Mouse (Mus musculus) stomach, embryonic 15.5 days (tissue): ENCODE measurements at regions not wholly inside any gene's neighbourhood (a gene's known extent, or its start where the extent isn't known, plus 50 kb on each side); places are given as distances from the start of the nearest gene placed in this dataset.

Experiments
- ATAC-seq: fragments of 200-750 bp; cut with Nextera tagmentation; 2 replicates; pipeline ENCODE4 v1.8.0; 2017; ENCODE audit warnings: low read depth, moderate number of reproducible peaks, moderate TSS enrichment; ENCODE audit not compliant: insufficient read depth, low FRiP score
- H3K27ac ChIP-seq: fragments of 300-500 bp; sonication (generic); 2 replicates; pipeline ENCODE4 v1.5.1; 2015; ENCODE audit warnings: mild to moderate bottlenecking, inconsistent platforms
- H3K27me3 ChIP-seq: fragments of 300-500 bp; sonication (generic); replicated peaks from 2 replicates; pipeline ENCODE4 v1.6.1; 2015; ENCODE audit warnings: inconsistent platforms
- H3K36me3 ChIP-seq: fragments of 300-500 bp; sonication (generic); 2 replicates; pipeline ENCODE4 v1.6.1; 2015; ENCODE audit warnings: inconsistent platforms
- H3K4me1 ChIP-seq: fragments of 300-500 bp; sonication (generic); 2 replicates; pipeline ENCODE4 v1.6.1; 2015; ENCODE audit warnings: inconsistent platforms
- H3K4me2 ChIP-seq: fragments of 300-500 bp; sonication (generic); 2 replicates; pipeline ENCODE4 v1.6.1; 2015; ENCODE audit warnings: mild to moderate bottlenecking, inconsistent platforms
- H3K4me3 ChIP-seq: fragments of 300-500 bp; sonication (generic); replicated peaks from 2 replicates; pipeline ENCODE4 v1.5.1; 2015; ENCODE audit warnings: inconsistent platforms
- H3K9ac ChIP-seq: fragments of 300-500 bp; sonication (generic); 2 replicates; pipeline ENCODE4 v1.6.1; 2015; ENCODE audit warnings: inconsistent platforms
- H3K9me3 ChIP-seq: fragments of 300-500 bp; sonication (generic); 2 replicates; pipeline ENCODE4 v1.6.1; 2016; ENCODE audit warnings: inconsistent platforms
- WGBS: fragments of 180-500 bp; shearing (Covaris S2); methylation state at CpG from one replicate; pipeline ENCODE4 v1.1.7; 2015; 5-methylcytosine and 5-hydroxymethylcytosine counted together

DNA sequence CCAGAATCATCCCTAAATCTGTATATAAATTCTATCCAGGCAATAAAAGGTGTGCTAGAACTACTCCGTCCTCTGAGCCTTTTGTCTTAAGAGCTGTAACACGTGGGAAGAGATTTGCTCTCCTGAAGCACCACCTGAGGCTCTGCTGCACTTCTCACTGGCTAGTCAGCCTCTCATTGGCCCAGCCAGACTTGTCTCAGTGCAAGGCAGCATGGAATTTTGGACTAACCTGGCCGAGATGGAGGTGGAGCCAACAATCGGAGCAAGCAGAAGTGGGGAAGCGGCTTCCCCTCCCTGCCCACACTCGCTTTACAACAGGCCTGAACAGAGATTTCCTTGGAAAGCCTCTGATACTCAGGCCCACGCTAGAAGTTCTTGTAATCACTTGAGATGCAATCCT is 332.1 kb upstream of the Gm9747 start:
- Histone ChIP-seq H3K27me3 (no peaks in the 10 kb centered on the region), H3K27ac (no peak overlapping the region), H3K9me3 (no peaks in the 10 kb centered on the region), H3K4me1 (no peaks in the 10 kb centered on the region), H3K36me3 (no peaks in the 10 kb centered on the region), H3K9ac (no peak overlapping the region), H3K4me3 (no peak overlapping the region), H3K4me2 (no peak overlapping the region)
- ATAC-seq: no peak
- 65% methylated on average over 7 of the region's 7 CpGs for WGBS

DNA sequence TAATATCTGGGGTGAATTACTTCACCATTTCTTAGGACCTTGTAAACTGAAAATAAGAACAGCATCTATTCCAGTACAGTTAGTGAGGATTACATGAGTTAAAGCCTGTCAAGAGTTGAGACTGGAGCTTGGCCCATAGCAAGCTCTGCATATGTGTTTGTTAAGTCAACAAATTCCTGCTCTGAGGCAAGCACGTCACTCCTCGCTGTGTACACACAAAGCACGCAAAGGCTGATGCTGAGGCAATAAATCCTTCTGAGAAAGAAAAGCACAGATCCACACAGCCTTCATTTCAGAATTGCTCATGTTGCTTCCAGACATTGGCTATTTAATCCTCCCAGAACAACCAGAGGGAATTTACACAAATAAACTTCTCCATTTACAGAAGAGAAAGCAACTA is 328.9 kb upstream of the Gm9747 start:
- H3K27ac ChIP-seq: no peak overlapping the region; the same call in 1 of the 2 replicates

DNA sequence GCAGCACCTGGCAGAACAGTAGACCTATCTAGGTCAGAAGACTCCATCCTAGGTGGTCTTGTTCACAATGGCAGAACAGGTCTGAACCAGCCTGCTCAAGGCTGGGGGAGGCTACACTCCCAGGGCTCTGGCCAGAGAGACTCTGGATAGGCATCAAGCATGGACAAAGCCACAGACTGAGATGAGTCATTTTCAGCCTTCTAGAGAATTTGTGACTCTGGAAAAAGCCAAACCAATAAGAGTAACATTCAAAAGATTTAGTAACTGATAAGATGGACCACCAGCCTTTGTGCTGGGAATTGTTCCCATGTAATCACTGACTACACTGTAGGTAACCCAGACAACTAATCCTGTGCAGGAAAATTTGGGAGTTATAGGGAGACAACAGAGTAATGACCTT is 320.3 kb upstream of the Gm9747 start:
- Histone ChIP-seq H3K36me3 (no peaks in the 10 kb centered on the region), H3K9ac (no peak overlapping the region), H3K4me2 (no peak overlapping the region), H3K4me3 (no peak overlapping the region), H3K4me1 (no peaks in the 10 kb centered on the region), H3K9me3 (no peaks in the 10 kb centered on the region), H3K27me3 (no peaks in the 10 kb centered on the region), H3K27ac (no peak overlapping the region)
- ATAC-seq: no peak

More for the DNA sequence above, 328.9 kb upstream of the Gm9747 start:
- Histone ChIP-seq H3K9me3 (no peaks in the 10 kb centered on the region), H3K4me2 (no peak overlapping the region), H3K27me3 (no peaks in the 10 kb centered on the region), H3K4me3 (no peak overlapping the region), H3K36me3 (no peaks in the 10 kb centered on the region), H3K9ac (no peak overlapping the region), H3K4me1 (no peaks in the 10 kb centered on the region)
- 0 out of 2 replicates have a peak, but pooled peaks have one; percentile 72 for ATAC-seq
- WGBS: 30% methylated on average over 3 of the region's 3 CpGs

DNA sequence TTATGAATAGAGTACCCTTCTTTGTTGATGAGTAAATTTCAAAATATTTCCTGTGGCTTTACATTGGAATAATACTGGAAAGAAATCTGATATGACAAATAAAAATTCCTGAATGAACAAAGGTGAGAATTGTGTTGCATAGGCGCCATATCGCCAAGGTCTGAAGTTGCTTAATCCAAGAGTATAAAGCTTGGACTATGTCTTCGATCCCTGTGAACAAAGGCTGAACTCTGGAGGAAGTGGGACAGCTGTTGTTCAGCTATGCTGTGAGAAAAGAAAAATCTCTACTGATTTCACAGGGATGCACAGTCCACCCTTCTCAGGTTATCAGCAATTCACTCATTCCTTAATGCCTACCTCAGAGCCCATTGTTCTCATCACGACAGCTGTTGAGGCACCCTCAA is 319.3 kb upstream of the Gm9747 start:
- Histone ChIP-seq H3K27me3 (no peaks in the 10 kb centered on the region), H3K36me3 (no peaks in the 10 kb centered on the region), H3K9ac (no peak overlapping the region), H3K27ac (no peak overlapping the region), H3K4me3 (no peak overlapping the region), H3K4me2 (no peak overlapping the region), H3K9me3 (no peaks in the 10 kb centered on the region), H3K4me1 (no peaks in the 10 kb centered on the region)
- no peak for ATAC-seq
- 71% methylated on average over 4 of the region's 4 CpGs for WGBS

DNA sequence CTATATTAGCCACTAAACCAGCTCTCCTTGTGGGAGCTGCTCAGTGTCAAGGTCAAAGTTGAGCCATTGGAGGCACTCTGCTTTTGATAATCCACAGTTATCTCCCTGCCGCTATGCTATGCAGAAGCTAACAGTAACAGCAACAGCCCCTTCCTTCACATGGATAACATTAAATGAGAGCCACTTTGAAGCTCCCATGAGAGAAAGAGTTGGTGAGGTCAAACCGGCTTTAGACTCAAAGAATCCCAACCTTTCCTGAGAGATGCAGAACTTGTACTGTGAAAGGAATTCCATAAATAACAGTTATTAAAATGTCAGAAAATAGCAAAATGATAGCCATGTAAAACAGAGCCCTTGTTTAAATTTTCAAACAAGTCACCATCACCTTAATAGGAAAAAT is 316.1 kb upstream of the Gm9747 start:
- Histone ChIP-seq H3K4me3 (no peak overlapping the region), H3K4me2 (no peak overlapping the region), H3K9me3 (no peaks in the 10 kb centered on the region), H3K9ac (no peak overlapping the region), H3K27me3 (no peaks in the 10 kb centered on the region), H3K27ac (no peak overlapping the region), H3K4me1 (no peaks in the 10 kb centered on the region), H3K36me3 (no peaks in the 10 kb centered on the region)
- ATAC-seq: no peak
- WGBS: 61% methylated on average over 2 of the region's 2 CpGs

DNA sequence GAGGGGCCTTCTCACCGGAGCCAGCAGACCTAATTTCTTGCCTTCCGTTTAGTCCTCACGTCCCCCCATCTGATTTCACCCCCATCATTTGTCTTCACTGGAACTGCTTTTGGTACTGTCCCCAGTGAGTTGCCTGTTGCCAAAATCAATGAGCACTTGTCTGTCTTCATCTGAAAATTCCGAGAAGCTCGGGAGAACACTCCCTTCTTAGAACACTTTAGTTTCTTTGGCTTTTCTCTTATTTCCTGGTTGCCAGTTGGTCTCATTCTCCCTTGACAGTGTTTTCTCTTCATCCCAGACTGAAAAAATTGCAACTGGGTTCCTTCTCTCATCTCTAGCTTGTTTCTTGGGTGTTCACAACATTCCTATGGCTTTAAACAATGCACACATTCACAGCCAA is 305.2 kb upstream of the Gm9747 start:
- H3K36me3 ChIP-seq: no peaks in the 10 kb centered on the region
- H3K27me3 ChIP-seq: no peaks in the 10 kb centered on the region
- no peaks in the 10 kb centered on the region for H3K4me1 ChIP-seq
- H3K4me3 ChIP-seq: no peak overlapping the region
- ATAC-seq: no peak
- WGBS: 76% methylated on average over 5 of the region's 5 CpGs
- H3K9ac ChIP-seq: no peak overlapping the region
- H3K27ac ChIP-seq: no peak overlapping the region
- no peak overlapping the region for H3K4me2 ChIP-seq
- H3K9me3 ChIP-seq: no peaks in the 10 kb centered on the region

DNA sequence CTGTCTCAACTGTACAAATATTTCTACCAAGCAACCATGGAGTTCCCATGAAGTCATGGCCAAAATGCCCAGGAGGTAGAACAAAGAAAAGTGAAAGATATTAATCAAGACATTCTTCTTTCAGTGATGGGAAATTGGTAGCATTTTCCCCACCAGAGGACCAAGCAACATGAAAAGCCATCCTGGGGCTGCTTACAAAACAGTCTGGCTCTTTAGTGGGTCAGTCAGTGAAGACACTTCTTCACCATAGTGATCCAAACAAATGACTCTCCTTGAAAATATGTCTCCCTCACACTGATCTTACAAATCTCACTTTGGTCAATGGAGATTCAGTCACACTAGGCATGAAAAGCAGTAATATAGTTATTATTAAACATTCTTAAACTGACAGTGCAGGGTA is 299.8 kb upstream of the Gm9747 start:
- H3K27me3 ChIP-seq: no peaks in the 10 kb centered on the region
- H3K4me2 ChIP-seq: no peak overlapping the region
- ATAC-seq: no peak
- no peaks in the 10 kb centered on the region for H3K36me3 ChIP-seq
- no peak overlapping the region for H3K27ac ChIP-seq
- no peak overlapping the region for H3K4me3 ChIP-seq
- no peaks in the 10 kb centered on the region for H3K9me3 ChIP-seq
- H3K4me1 ChIP-seq: no peaks in the 10 kb centered on the region
- no peak overlapping the region for H3K9ac ChIP-seq

DNA sequence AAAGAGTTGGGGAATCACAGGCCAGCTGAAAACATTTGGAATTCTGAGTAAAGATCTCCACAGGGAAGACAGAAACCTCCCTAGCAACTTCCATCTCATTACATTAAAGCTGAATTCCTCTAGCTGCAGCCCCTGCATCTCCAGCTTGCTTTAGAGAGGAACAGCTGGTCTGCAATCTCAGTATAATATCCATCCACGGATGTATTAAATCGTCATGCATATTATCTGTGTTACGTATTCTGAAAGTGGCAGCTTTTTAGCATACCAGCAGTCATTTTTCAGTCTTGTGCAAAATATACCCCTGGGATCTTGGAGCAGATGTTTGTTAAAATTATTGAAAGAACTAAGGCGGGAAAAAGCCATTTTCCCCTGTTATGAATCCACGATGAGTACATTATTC is 287.7 kb upstream of the Gm9747 start:
- no peak for ATAC-seq
- no peaks in the 10 kb centered on the region for H3K9me3 ChIP-seq
- no peaks in the 10 kb centered on the region for H3K36me3 ChIP-seq
- H3K4me3 ChIP-seq: no peak overlapping the region
- no peak overlapping the region for H3K9ac ChIP-seq
- no peaks in the 10 kb centered on the region for H3K4me1 ChIP-seq
- H3K27ac ChIP-seq: no peak overlapping the region
- no peaks in the 10 kb centered on the region for H3K27me3 ChIP-seq
- H3K4me2 ChIP-seq: no peak overlapping the region
- WGBS: 53% methylated on average over 5 of the region's 5 CpGs

DNA sequence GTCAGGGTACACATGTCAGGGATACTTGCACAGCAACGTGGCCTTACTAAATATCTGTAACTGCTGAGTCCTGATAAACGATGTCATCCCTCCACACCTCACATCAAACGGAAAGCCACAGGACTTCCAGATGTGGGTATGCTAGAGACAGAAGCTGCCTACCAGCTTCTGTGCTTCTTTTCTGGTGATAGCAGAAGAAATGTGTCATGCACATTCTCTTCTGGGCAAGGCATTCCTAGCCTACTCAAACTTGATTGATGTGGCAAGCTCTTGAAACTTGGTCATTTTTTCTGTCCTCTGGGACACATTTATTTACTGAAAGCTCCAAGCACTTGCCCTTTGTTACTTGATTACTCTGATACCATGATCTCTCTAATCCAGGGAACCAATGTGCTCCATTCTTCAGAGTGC is 282.8 kb upstream of the Gm9747 start:
- no peaks in the 10 kb centered on the region for H3K9me3 ChIP-seq
- no peaks in the 10 kb centered on the region for H3K4me1 ChIP-seq
- ATAC-seq: no peak
- H3K27me3 ChIP-seq: no peaks in the 10 kb centered on the region
- H3K27ac ChIP-seq: no peak overlapping the region
- WGBS: 41% methylated on average over 3 of the region's 3 CpGs
- no peaks in the 10 kb centered on the region for H3K36me3 ChIP-seq
- H3K4me2 ChIP-seq: no peak overlapping the region
- no peak overlapping the region for H3K9ac ChIP-seq
- no peak overlapping the region for H3K4me3 ChIP-seq

DNA sequence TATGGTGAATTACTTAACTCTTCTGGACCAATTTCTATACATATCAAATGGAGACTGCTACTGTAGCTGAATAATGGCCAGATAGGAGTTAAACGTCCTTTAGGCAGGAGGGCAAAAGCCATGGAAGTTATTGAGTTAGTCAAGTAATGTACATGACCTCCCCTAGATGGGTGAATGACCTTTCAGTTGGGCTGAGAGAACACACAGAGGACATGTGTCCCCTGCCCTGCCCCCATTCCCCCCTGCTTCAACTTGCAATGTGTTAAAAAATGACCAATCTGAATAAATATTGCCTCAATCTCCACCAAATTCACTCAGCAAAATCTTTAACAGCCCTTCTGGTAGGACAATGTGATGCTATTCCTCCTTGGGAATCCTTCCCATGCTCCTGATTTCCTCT is 282.1 kb upstream of the Gm9747 start:
- no peak overlapping the region for H3K4me3 ChIP-seq
- 56% methylated on average over 1 of the region's 1 CpGs for WGBS
- no peak for ATAC-seq
- no peak overlapping the region for H3K27ac ChIP-seq
- H3K36me3 ChIP-seq: no peaks in the 10 kb centered on the region
- H3K27me3 ChIP-seq: no peaks in the 10 kb centered on the region
- no peak overlapping the region for H3K4me2 ChIP-seq
- no peak overlapping the region for H3K9ac ChIP-seq
- H3K9me3 ChIP-seq: no peaks in the 10 kb centered on the region
- H3K4me1 ChIP-seq: no peaks in the 10 kb centered on the region

DNA sequence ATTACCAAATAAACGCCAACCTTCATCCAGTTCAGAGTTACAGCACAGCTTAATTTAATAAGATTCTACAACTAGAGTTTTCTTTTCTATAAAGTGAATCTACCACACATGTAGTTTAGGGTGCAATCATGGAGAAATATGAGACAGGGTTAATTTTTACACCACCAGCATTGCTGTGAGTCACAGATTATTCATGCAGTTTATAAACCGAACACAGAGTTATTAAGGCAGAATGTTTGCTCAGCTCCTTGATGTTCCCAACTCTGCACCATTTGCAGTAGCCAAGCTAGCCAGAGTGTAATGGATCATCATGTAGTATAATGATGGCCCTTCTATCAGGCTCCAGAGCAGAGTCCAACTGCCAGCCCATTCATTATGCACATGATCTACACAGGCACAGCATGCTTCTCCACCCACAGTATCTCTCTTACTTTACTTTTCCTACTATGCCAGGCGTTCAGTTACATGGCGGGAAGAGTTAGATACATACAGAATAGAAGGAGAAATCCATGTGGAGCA is 281.4 kb upstream of the Gm9747 start:
- no peak for ATAC-seq
- Histone ChIP-seq H3K27ac (no peak overlapping the region), H3K27me3 (no peaks in the 10 kb centered on the region), H3K9ac (no peak overlapping the region), H3K9me3 (no peaks in the 10 kb centered on the region), H3K4me2 (no peak overlapping the region), H3K4me1 (no peaks in the 10 kb centered on the region), H3K4me3 (no peak overlapping the region), H3K36me3 (no peaks in the 10 kb centered on the region)
- WGBS: 79% methylated on average over 4 of the region's 4 CpGs

DNA sequence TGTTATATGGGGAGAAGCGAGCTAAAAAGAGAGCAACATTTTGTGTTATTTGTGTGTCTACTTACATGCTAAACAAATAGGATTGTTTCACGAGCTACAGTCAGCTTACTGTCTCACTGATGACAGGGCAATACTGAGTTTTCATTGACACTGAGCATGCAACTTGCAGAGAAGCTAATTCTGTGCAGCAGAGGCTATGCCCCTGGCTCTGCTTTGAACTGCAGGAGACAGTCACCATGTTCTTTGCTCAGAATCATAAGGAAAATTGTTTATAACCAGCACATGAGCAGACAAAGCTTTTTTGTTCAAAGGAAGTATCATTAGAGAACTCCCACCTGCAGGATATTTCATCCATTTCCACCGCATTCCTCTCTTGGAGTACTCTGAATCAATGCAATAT is 280.8 kb upstream of the Gm9747 start:
- no peaks in the 10 kb centered on the region for H3K4me1 ChIP-seq
- H3K4me3 ChIP-seq: no peak overlapping the region
- 55% methylated on average over 3 of the region's 3 CpGs for WGBS
- no peak overlapping the region for H3K4me2 ChIP-seq
- H3K27me3 ChIP-seq: no peaks in the 10 kb centered on the region
- no peaks in the 10 kb centered on the region for H3K36me3 ChIP-seq
- no peak overlapping the region for H3K9ac ChIP-seq
- no peak for ATAC-seq
- H3K9me3 ChIP-seq: no peaks in the 10 kb centered on the region
- H3K27ac ChIP-seq: no peak overlapping the region

DNA sequence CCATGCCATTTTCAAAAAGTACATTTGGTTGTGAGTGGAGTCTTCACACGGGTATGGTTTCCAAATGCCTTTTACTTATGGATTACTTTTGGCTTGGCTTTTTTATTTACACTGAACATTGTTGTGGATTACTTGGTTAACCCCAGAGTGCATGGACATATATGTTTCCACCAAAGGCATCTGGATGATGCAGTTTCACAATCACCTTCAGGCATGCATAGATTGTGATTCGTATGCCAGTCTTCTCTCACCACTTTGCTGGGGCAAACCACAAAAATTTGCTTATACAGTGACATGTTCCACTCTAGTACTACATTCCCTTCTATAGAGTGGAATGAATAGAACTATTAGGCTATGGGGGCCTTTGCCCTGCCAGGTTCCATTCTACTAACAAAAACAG is 278.4 kb upstream of the Gm9747 start:
- H3K9me3 ChIP-seq: no peaks in the 10 kb centered on the region
- no peaks in the 10 kb centered on the region for H3K27me3 ChIP-seq
- no peak overlapping the region for H3K4me2 ChIP-seq
- H3K4me3 ChIP-seq: no peak overlapping the region
- H3K36me3 ChIP-seq: no peaks in the 10 kb centered on the region
- H3K9ac ChIP-seq: no peak overlapping the region
- no peaks in the 10 kb centered on the region for H3K4me1 ChIP-seq
- no peak overlapping the region for H3K27ac ChIP-seq
- ATAC-seq: no peak
- 65% methylated on average over 2 of the region's 2 CpGs for WGBS
